Mouse (Mus musculus) gastrocnemius, postnatal 36 days (tissue): ENCODE data around the gene Blvrb. TPM values are rescaled to one million over a fixed set of nuclear protein-coding genes. Genes with fewer than 3 reads are reported as not detected.
A peak's percentile ranks its signal among the peaks of the same experiment; 100 is the strongest.
"Not testable (repeated sequence)": the region's sequence is repeated elsewhere in the genome, so short reads cannot be mapped to it uniquely, and the experiment has no call there.

Experiments
- DNase-seq, 2 experiments: peaks; one replicate each; pipeline ENCODE4 v3.0.0; 2022
- intact Hi-C: fragments of 180-260 bp; cut with DNase I; formaldehyde crosslinking; loops from one replicate; pipeline ENCODE4 v1.15.1; 2025
- total RNA-seq, 2 experiments: library from RNA; stranded (reverse); gene quantifications; 2 replicates each; pipeline ENCODE4 v1.2.3; 2021

The Blvrb gene
- total RNA-seq, 2 experiments from 2014 or later: 10.9 to 12.7 TPM

DNA sequence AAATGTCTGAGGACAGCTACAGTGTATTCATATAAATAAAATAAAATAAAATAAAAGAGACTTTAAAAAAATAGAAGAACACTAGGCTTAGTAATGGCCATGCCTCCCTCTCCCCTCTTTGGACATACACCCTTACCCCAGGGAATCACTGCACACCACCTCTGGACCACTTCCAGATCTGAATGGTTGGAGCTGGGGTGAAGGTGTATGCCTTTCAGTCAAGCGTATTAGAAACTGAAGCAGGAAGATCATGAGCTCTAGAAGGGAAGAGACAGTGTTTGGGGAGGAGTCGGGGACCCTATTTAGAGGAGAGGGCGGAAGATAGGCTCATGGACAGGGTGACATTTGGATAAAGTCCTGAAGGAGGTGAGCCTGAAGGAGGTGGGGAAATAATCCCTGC lies 32.7 kb downstream of the Blvrb start:
- DNase-seq: no peak
- intact Hi-C loops: no loop called here

- intact Hi-C loops: no loop called here
- no peak for DNase-seq
Measured at GRCm38 (mm10) chr7:27480927-27481626, 33.3 kb downstream of the Blvrb start.

DNA sequence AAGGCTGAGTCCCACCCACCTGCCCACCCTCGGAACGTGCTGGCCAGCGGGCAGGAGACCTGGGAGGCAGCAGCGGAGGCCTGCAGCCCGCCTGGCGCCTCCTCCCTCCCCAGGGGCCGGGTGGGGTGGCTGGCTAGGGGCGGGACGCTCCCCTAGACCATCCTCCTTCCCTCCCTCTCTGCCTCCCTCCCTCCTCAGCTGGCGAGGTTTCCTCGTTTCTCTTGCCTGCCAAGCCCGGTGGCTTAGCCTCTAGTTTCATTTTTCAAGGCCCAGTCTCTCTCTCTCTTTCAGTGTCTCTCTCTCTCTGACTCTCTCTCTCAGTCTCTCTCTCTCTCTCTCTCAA lies 33.8 kb downstream of the Blvrb start:
- DNase-seq: peak; percentile 85 to 96
- intact Hi-C loops: no loop called here

- DNase-seq: no peak
- intact Hi-C loops: no loop called here
Measured at GRCm38 (mm10) chr7:27483860-27484259, 36.1 kb downstream of the Blvrb start.

DNA sequence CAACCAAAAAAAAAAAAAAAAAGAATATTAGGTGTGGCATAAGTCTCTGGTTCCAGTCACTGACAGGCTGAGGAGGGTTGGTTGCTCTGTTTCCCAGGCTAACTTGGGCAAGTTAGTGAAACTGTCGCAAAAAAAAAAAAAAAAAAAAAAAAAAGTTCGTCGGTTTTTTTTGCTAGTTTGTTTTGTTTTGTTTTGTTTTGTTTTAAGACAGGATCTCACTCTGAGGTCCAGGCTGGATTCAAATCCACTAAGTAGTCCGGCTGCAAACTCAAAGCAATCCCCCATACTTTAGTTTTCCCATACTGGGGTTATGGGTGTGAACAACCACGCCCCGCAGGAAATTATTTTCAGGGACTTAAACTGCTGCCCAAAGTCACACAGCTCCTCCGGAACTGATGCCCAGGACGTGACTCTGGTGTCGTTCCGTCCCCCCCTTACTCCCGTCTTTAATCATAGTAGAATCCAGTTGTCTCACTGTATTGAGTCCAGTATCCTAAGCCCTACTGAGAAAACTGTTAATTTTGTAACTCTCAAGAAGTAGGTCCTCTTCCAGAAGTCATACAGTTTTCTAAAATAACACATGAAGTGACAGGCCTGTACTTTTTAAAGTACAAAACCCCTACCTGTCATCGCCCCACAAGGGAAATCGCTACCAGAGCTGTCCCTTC lies 38.5 kb downstream of the Blvrb start:
- intact Hi-C loops: no loop called here
- DNase-seq: no peak

GRCm38 (mm10) chr7:27486770-27487697 lies 39.3 kb downstream of the Blvrb start, which contains the start of gene Sertad1:
Gene Sertad1, plus strand, starts transcription at chr7:27486910.
- intact Hi-C loops: no loop called here
- DNase-seq: peak; percentile 99 to 100

- peak in 1 of 2 experiments; percentile 54 for DNase-seq
- intact Hi-C loops: no loop called here
Measured at GRCm38 (mm10) chr7:27487740-27488268, 40.0 kb downstream of the Blvrb start.

DNA sequence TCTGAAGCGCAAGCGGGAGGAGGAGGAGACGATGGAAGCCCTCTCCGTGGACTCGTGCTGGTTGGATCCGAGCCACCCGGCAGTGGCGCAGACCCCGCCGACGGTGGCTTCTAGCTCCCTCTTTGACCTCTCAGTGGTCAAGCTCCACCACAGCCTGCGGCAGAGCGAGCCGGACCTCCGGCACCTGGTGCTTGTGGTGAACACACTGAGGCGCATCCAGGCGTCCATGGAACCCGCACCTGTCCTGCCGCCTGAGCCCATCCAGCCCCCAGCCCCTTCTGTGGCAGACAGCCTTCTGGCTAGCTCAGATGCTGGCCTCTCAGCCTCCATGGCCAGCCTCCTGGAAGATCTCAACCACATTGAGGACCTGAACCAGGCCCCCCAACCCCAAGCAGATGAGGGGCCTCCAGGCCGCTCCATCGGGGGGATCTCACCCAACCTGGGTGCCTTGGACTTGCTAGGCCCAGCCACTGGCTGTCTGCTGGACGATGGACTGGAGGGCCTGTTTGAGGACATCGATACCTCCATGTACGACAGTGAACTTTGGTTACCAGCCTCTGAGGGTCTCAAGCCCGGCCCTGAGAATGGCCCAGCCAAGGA lies 41.6 kb downstream of the Blvrb start:
- DNase-seq: no peak

DNA sequence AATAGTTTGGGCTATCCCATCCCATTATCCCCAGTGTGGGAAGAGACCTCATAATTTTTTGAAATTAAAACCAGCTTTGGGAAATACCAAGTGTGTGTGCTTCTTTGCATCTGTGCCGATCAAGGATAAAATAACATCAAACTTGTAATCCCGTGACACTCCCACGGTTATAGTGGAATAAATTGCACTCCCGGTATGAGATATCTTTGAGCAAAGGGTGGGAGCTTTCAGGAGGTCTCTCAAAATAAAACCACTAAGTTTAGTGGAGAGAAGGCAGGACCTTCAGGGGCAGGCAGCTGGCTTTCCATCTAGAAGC lies 42.4 kb downstream of the Blvrb start:
- intact Hi-C loops: no loop called here
- DNase-seq: no peak

More for the DNA sequence above, 41.6 kb downstream of the Blvrb start:
- intact Hi-C loops: no loop called here

- DNase-seq: peak; percentile 92 to 96
- intact Hi-C loops: no loop called here
Measured at GRCm38 (mm10) chr7:27490543-27491329, 43.0 kb downstream of the Blvrb start.

DNA sequence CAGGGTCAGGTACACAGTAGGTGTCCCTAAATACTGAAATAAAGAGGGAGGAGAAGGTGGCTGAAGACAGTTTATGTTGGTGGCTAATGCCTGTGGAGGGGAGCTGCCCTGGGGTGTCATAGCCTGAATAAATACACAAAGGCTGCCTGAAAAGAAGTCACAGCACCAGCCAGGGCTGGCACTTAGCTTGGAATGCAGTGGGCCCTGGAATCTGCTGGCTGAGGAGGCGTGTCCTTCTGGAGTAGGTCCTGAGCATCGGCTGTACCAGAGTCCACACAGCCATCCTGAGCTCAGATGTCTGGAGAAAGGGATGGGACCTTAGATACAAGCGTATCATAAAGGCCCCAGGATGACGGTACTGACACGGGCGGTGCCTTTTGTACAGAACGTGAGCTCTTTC lies 44.1 kb downstream of the Blvrb start:
- intact Hi-C loops: no loop called here
- no peak for DNase-seq

- intact Hi-C loops: no loop called here
- no peak for DNase-seq
Measured at GRCm38 (mm10) chr7:27493022-27493421, 45.2 kb downstream of the Blvrb start.

DNA sequence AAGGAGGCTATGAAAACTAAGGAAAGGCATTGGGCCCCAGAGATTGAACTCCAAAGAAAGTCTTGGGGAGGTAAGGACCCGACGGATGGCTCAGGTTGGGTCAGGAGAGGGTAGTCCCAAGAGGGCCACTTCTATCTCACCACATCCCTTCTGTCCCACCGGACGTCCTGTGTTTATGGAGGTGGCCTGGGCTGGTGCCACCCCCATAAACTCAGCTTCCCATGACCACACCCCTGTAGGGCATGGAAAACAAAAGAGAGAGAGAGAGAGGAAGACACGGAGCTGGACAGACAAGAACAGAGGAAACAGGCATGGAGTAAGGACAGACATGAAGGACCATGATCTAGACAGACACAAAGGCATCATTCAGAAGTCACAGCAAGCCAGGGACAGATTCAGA lies 45.7 kb downstream of the Blvrb start:
- no peak for DNase-seq
- intact Hi-C loops: no loop called here

- DNase-seq, intact Hi-C loops: not testable (repeated sequence)
Measured at GRCm38 (mm10) chr7:27494659-27495367, 47.0 kb downstream of the Blvrb start.

GRCm38 (mm10) chr7:27499036-27499435 lies 51.3 kb downstream of the Blvrb start, which contains the start of gene Prx:
Gene Prx, plus strand, starts transcription at chr7:27499324.
- intact Hi-C loops: no loop called here
- no peak for DNase-seq

- DNase-seq: peak in 1 of 2 experiments; percentile 46
Measured at GRCm38 (mm10) chr7:27501620-27502019, 53.8 kb downstream of the Blvrb start.

DNA sequence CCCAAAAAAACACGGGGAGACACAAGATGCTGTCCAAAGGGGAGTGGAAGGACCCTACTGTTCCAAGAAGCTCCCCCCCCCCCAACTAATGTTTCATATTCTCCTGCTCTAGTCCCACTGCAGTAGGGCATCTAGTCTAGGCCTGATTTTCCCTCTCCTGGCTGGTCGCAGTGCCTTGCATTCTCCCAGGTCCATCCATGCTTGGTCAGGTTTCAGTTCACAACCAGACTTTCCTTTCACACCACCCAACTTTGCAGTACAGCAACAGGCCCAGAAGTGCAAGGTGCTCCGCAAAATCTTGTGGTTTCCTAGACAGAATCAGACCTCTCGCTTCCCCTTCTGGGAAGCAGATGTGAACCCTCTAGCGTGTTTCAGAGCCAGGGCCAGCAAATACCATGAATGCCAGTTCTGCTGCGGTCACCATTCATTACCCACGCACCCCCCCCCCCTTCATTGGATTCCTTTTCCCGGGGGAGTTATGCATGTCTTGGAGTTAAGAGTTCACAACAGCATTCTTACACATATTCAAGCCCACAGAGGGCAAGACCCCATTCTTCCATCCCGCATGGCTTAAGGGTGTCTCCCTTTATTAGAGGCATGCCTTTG lies 59.1 kb downstream of the Blvrb start:
- intact Hi-C loops: no loop called here
- no peak for DNase-seq

More at GRCm38 (mm10) chr7:27501620-27502019, 53.8 kb downstream of the Blvrb start:
- intact Hi-C loops: no loop called here
